Mouse (Mus musculus): Measurements from ENCODE around the gene Sac3d1. TPM values are rescaled to one million over a fixed set of nuclear protein-coding genes. Genes with fewer than 3 reads are reported as not detected.
A peak's percentile ranks its signal among the peaks of the same experiment; 100 is the strongest.
"Not testable (repeated sequence)": the region's sequence is repeated elsewhere in the genome, so short reads cannot be mapped to it uniquely, and the experiment has no call there.

The Sac3d1 gene
- polyA plus RNA-seq (2016; fragmentation: Nextera tagmentation; extraction: Ambion mirVana): 61.8 and 70.0 TPM in 2 replicates

GRCm38 (mm10) chr19:6117986-6118676 lies at the start of gene Sac3d1:
Gene Sac3d1, minus strand, starts transcription at chr19:6118650.
- Histone ChIP-seq H3K4me3 (peak within 1 kb of the TSS; percentile 72), H3K27me3 (ENCODE audit: low read depth, poor library complexity, severe bottlenecking) (no peaks in the 10 kb centered on the region), H3K4me1 (peaks cover 35% of the 10 kb centered on the region), H3K27ac (replicated peaks) (peak within 1 kb of the TSS; percentile 95), H3K36me3 (peaks cover 39% of the 10 kb centered on the region), H3K9me3 (replicated peaks) (no peaks in the 10 kb centered on the region)
- DNase-seq (ENCODE audit: low spot score): peak; percentile 91
- under 1% methylated on average over 77 of the region's 77 CpGs for WGBS

GRCm38 (mm10) chr19:6166750-6167149 lies 48.3 kb upstream of the Sac3d1 start:
- Histone ChIP-seq H3K36me3 (no peaks in the 10 kb centered on the region), H3K9me3 (replicated peaks) (no peaks in the 10 kb centered on the region), H3K4me3 (no peak overlapping the region), H3K4me1 (no peaks in the 10 kb centered on the region), H3K27me3 (ENCODE audit: low read depth, poor library complexity, severe bottlenecking) (no peaks in the 10 kb centered on the region), H3K27ac (replicated peaks) (no peak overlapping the region)
- no peak for DNase-seq (ENCODE audit: low spot score)
- 70% methylated on average over 4 of the region's 4 CpGs for WGBS

- Histone ChIP-seq H3K27ac (replicated peaks) (no peak overlapping the region), H3K4me3 (no peak overlapping the region), H3K27me3 (ENCODE audit: low read depth, poor library complexity, severe bottlenecking) (no peaks in the 10 kb centered on the region), H3K4me1 (no peaks in the 10 kb centered on the region), H3K9me3 (replicated peaks) (no peaks in the 10 kb centered on the region), H3K36me3 (no peaks in the 10 kb centered on the region)
- no peak for DNase-seq (ENCODE audit: low spot score)
- 84% methylated on average over 10 of the region's 10 CpGs for WGBS
Measured at GRCm38 (mm10) chr19:6163872-6164547, 45.6 kb upstream of the Sac3d1 start.

DNA sequence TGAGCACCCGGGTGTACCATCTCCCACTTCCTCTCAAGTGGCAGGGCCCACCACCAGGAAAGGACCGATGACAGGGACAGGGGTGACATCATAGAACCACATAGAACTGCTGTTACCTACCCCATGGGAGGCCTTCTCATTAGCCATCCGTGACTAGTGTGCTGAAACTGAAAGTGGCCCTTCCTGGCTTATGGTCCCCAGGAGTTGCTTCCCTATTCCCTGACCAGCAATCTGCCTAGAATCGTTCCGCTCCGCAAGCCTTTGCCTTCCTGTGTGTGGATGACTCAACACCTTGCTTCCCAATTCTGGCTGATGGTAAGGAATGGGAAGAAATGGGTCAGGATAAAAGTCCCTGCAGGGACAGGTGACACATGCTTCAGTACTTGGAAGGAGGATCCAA lies 38.8 kb upstream of the Sac3d1 start:
- no peaks in the 10 kb centered on the region for H3K27me3 ChIP-seq (ENCODE audit: low read depth, poor library complexity, severe bottlenecking)
- no peak overlapping the region for H3K27ac ChIP-seq (replicated peaks)
- WGBS: 82% methylated on average over 6 of the region's 6 CpGs
- H3K4me3 ChIP-seq: no peak overlapping the region
- DNase-seq (ENCODE audit: low spot score): no peak
- no peaks in the 10 kb centered on the region for H3K9me3 ChIP-seq (replicated peaks)
- H3K36me3 ChIP-seq: no peaks in the 10 kb centered on the region
- H3K4me1 ChIP-seq: 0 out of 2 replicates have a peak, but pooled peaks cover 3% of the 10 kb centered on the region

- Histone ChIP-seq H3K4me1 (0 out of 2 replicates have a peak, but pooled peaks cover 3% of the 10 kb centered on the region), H3K4me3 (no peak overlapping the region), H3K9me3 (replicated peaks) (no peaks in the 10 kb centered on the region), H3K27me3 (ENCODE audit: low read depth, poor library complexity, severe bottlenecking) (no peaks in the 10 kb centered on the region), H3K36me3 (no peaks in the 10 kb centered on the region), H3K27ac (replicated peaks) (no peak overlapping the region)
- no peak for DNase-seq (ENCODE audit: low spot score)
- WGBS: 72% methylated on average over 8 of the region's 8 CpGs
Measured at GRCm38 (mm10) chr19:6156372-6156771, 37.9 kb upstream of the Sac3d1 start.

- Histone ChIP-seq H3K27ac (replicated peaks) (no peak overlapping the region), H3K36me3 (no peaks in the 10 kb centered on the region), H3K4me1 (0 out of 2 replicates have a peak, but pooled peaks cover 3% of the 10 kb centered on the region), H3K27me3 (ENCODE audit: low read depth, poor library complexity, severe bottlenecking) (no peaks in the 10 kb centered on the region), H3K9me3 (replicated peaks) (no peaks in the 10 kb centered on the region), H3K4me3 (no peak overlapping the region)
- no peak for DNase-seq (ENCODE audit: low spot score)
- WGBS: 94% methylated on average over 9 of the region's 9 CpGs
Measured at GRCm38 (mm10) chr19:6155174-6155573, 36.7 kb upstream of the Sac3d1 start.

DNA sequence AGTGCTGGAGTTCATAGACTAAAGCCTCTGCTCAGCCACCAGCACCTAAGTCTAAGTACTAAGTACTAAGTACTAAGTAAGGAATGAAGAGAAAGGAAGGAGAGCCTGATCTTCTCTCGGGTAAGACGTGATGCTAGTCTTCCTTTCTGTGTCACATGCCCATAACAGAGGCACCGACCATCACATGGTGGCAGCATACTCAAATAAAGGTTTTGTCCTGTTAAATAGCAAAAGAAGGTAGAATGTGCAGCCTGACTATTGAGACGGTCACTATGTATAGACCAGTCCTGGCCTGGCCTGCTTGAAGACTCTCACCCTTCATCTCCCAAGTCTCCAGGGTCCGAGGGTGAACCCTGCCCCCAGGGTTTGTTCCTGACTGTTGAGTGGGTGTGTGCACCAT lies 26.4 kb upstream of the Sac3d1 start:
- Histone ChIP-seq H3K27me3 (ENCODE audit: low read depth, poor library complexity, severe bottlenecking) (no peaks in the 10 kb centered on the region), H3K4me1 (peaks cover 7% of the 10 kb centered on the region), H3K36me3 (no peaks in the 10 kb centered on the region), H3K4me3 (no peak overlapping the region), H3K9me3 (replicated peaks) (no peaks in the 10 kb centered on the region), H3K27ac (replicated peaks) (no peak overlapping the region)
- WGBS: 81% methylated on average over 5 of the region's 5 CpGs
- DNase-seq (ENCODE audit: low spot score): no peak

DNA sequence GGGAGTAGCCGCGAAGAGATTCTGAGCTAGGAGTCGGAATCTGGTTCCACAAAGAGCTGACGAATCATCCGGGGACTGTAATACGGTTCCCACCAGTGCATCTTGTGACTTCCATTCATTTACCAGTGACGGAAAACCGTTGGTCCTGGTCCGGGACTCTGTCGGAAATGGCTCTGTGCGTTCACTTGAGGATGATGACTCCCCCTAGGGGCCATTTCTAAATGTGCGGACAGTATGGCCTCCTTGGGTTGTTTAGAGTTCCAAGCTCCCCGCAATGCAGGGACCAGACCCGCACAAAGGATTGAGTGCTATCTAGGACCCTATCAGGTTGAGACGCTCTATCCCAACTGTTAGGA lies 22.9 kb upstream of the Sac3d1 start, which contains the start of gene Arl2:
Gene Arl2 (minus strand): TSS at position 155 of the 356 bp plus-strand sequence.
- peaks cover 12% of the 10 kb centered on the region for H3K4me1 ChIP-seq
- peak within 1 kb of the TSS; percentile 97 for H3K27ac ChIP-seq (replicated peaks)
- H3K36me3 ChIP-seq: peaks cover 24% of the 10 kb centered on the region
- WGBS: 0% methylated on average over 15 of the region's 15 CpGs
- peak within 1 kb of the TSS; percentile 69 for H3K4me3 ChIP-seq
- H3K9me3 ChIP-seq (replicated peaks): no peaks in the 10 kb centered on the region
- no peaks in the 10 kb centered on the region for H3K27me3 ChIP-seq (ENCODE audit: low read depth, poor library complexity, severe bottlenecking)
- peak; percentile 87 for DNase-seq (ENCODE audit: low spot score)

- peak within 1 kb of the TSS; percentile 69 for H3K4me3 ChIP-seq
- peaks cover 29% of the 10 kb centered on the region for H3K36me3 ChIP-seq
- H3K27me3 ChIP-seq (ENCODE audit: low read depth, poor library complexity, severe bottlenecking): no peaks in the 10 kb centered on the region
- peak within 1 kb of the TSS; percentile 97 for H3K27ac ChIP-seq (replicated peaks)
- DNase-seq (ENCODE audit: low spot score): peak; percentile 97
- peaks cover 12% of the 10 kb centered on the region for H3K4me1 ChIP-seq
- WGBS: under 1% methylated on average over 65 of the region's 68 CpGs
- no peaks in the 10 kb centered on the region for H3K9me3 ChIP-seq (replicated peaks)
Measured at GRCm38 (mm10) chr19:6140678-6141393, 22.4 kb upstream of the Sac3d1 start, which contains the start of gene Batf2. Gene Batf2, plus strand, starts transcription at chr19:6140983.

- H3K9me3 ChIP-seq (replicated peaks): no peaks in the 10 kb centered on the region
- H3K36me3 ChIP-seq: peaks cover 34% of the 10 kb centered on the region
- WGBS: 10% methylated on average over 16 of the region's 16 CpGs
- no peak for DNase-seq (ENCODE audit: low spot score)
- peaks cover 12% of the 10 kb centered on the region for H3K4me1 ChIP-seq
- no peaks in the 10 kb centered on the region for H3K27me3 ChIP-seq (ENCODE audit: low read depth, poor library complexity, severe bottlenecking)
- peak overlapping the region; percentile 69 for H3K4me3 ChIP-seq
- peak overlapping the region; percentile 97 for H3K27ac ChIP-seq (replicated peaks)
Measured at GRCm38 (mm10) chr19:6140374-6140677, 21.9 kb upstream of the Sac3d1 start.

DNA sequence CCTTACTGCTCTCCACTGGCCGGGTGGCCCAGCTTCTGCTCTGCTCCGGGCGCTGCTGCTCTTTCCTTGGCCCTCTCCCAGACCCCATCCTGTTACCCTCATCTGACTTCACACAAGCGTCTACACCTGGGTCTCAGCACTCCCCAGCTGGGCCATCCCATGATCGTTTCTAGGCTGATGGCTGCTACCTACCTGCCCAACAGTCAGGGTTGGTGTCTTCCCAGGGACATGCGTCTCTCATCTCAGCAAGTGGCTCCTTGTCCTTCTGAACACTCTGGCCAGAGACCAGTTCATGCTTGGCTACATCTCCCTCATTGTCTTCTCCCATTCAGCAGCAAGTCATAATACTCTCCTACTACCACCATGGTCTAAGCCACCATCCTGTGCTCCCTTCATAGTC lies 21.3 kb upstream of the Sac3d1 start:
- Histone ChIP-seq H3K27me3 (ENCODE audit: low read depth, poor library complexity, severe bottlenecking) (no peaks in the 10 kb centered on the region), H3K4me3 (peak overlapping the region; percentile 69), H3K36me3 (peaks cover 40% of the 10 kb centered on the region), H3K27ac (replicated peaks) (peak overlapping the region; percentile 97), H3K9me3 (replicated peaks) (no peaks in the 10 kb centered on the region), H3K4me1 (peaks cover 12% of the 10 kb centered on the region)
- 94% methylated on average over 6 of the region's 6 CpGs for WGBS
- no peak for DNase-seq (ENCODE audit: low spot score)

DNA sequence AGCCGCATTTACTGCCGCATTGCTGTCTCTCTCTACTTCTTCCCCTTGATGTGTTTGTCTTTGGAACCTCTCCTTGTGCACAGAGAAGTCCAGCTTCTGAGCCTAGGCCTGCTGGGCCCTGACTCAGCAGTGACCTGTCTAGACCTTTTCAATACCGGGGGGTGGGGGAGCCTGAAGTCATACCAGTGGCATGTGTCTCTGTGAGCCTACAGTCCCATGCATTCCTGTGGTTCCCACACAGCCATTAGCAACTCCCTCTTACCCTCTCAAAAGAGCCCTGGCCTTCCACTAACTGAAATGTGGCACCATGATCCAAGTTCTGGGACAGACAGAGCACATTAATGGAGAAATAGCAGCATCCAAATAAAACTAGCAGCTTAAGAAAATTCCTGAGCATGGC lies 17.9 kb upstream of the Sac3d1 start:
- WGBS: 85% methylated on average over 3 of the region's 3 CpGs
- no peak for DNase-seq (ENCODE audit: low spot score)
- no peak overlapping the region for H3K4me3 ChIP-seq
- no peak overlapping the region for H3K27ac ChIP-seq (replicated peaks)
- peaks cover 47% of the 10 kb centered on the region for H3K36me3 ChIP-seq
- no peaks in the 10 kb centered on the region for H3K9me3 ChIP-seq (replicated peaks)
- no peaks in the 10 kb centered on the region for H3K27me3 ChIP-seq (ENCODE audit: low read depth, poor library complexity, severe bottlenecking)
- peaks cover 12% of the 10 kb centered on the region for H3K4me1 ChIP-seq

DNA sequence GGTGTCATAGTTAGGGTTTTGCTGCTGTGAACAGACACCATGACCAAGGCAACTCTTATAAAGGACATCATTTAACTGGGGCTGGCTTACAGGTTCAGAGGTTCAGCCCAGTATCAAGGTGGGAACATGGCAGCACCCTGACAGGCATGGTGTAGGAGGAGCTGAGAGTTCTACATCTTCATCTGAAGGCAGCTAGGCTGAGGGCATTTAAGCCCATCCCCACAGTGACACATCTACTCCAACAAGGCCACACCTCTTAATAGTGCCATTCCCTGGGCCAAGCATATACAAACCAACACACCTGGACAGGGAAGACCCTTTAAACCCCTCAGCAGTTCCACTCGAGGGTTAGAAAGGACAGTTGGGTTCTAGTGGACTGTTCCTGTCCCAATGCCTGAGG lies 14.7 kb upstream of the Sac3d1 start:
- H3K4me3 ChIP-seq; H3K9me3 ChIP-seq (replicated peaks); H3K27ac ChIP-seq (replicated peaks); H3K27me3 ChIP-seq (ENCODE audit: low read depth, poor library complexity, severe bottlenecking); DNase-seq (ENCODE audit: low spot score); H3K4me1 ChIP-seq: not testable (repeated sequence)
- WGBS: 48% methylated on average over 1 of the region's 1 CpGs
- peaks cover 41% of the 10 kb centered on the region for H3K36me3 ChIP-seq
